Mouse (Mus musculus): ENCODE data around the gene Vmn2r18.

- TF ChIP-seq POLR2A (IDR thresholded peaks at IDR 0.05; ENCODE audit: extremely low read depth, insufficient read depth, low read length) (no peak), CTCF (IDR thresholded peaks at IDR 0.05; ENCODE audit: low read depth, low read length) (no peak)
Observed at GRCm38 (mm10) chr5:151642102-151642501, 36.3 kb upstream of the Vmn2r18 start.

Measured in liver, adult 2 months (tissue).